Mouse (Mus musculus) granulocyte monocyte progenitor cell, adult 5-6 weeks (primary cell): ENCODE measurements around the gene Insl3. TPM values are rescaled to one million over a fixed set of nuclear protein-coding genes. Genes with fewer than 3 reads are reported as not detected.

ENCODE experiments used
- ATAC-seq: replicated peaks from 2 replicates; pipeline ENCODE4 v1.8.0; 2016; ENCODE audit warnings: mild to moderate bottlenecking, moderate TSS enrichment, inconsistent platforms; ENCODE audit not compliant: poor library complexity, severe bottlenecking
- total RNA-seq, 2 experiments: library from RNA; stranded (forward) in 1 of 2; stranded (reverse) in 1 of 2; fragments of 200-712, 200-1000 nt in 1 of 2; fragments of >200 nt in 1 of 2; fragmentation: Nextera tagmentation in 1 of 2; gene quantifications; 2 replicates each; pipeline ENCODE4 v1.2.3; 2014 to 2017

Gene Insl3
- total RNA-seq (2014; fragmentation: Nextera tagmentation) = 14.1 and 16.3 TPM in 2 replicates
- total RNA-seq (2017) = 1.2 and 4.4 TPM in 2 replicates

- no peak for ATAC-seq
Observed at GRCm38 (mm10) chr8:71689028-71689427, at the start of gene Insl3. Insl3 (plus strand) TSS chr8:71689214.

GRCm38 (mm10) chr8:71639318-71639717 lies 49.7 kb upstream of the Insl3 start:
- no peak for ATAC-seq

GRCm38 (mm10) chr8:71645510-71645909 lies 43.5 kb upstream of the Insl3 start:
- no peak for ATAC-seq

GRCm38 (mm10) chr8:71654600-71654999 lies 34.4 kb upstream of the Insl3 start:
- ATAC-seq = peak; percentile 83

GRCm38 (mm10) chr8:71657816-71658215 lies 31.2 kb upstream of the Insl3 start:
- ATAC-seq = no peak

- no peak for ATAC-seq
Observed at GRCm38 (mm10) chr8:71658515-71659049, 30.4 kb upstream of the Insl3 start.

GRCm38 (mm10) chr8:71659751-71660150 lies 29.3 kb upstream of the Insl3 start:
- no peak for ATAC-seq

- ATAC-seq = peak; percentile 52
Observed at GRCm38 (mm10) chr8:71660325-71661120, 28.5 kb upstream of the Insl3 start.

- ATAC-seq = peak; percentile 63
Observed at GRCm38 (mm10) chr8:71665331-71666130, 23.5 kb upstream of the Insl3 start.

GRCm38 (mm10) chr8:71666855-71667254 lies 22.2 kb upstream of the Insl3 start:
- no peak for ATAC-seq

- no peak for ATAC-seq
Observed at GRCm38 (mm10) chr8:71667256-71667655, 21.8 kb upstream of the Insl3 start.

GRCm38 (mm10) chr8:71668220-71668975 lies 20.6 kb upstream of the Insl3 start:
- ATAC-seq = peak; percentile 63

GRCm38 (mm10) chr8:71670198-71670597 lies 18.8 kb upstream of the Insl3 start:
- ATAC-seq = no peak

- peak; percentile 6; the same call in 1 of the 2 replicates for ATAC-seq
Observed at GRCm38 (mm10) chr8:71670621-71671548, 18.1 kb upstream of the Insl3 start.

- peak; percentile 64 for ATAC-seq
Observed at GRCm38 (mm10) chr8:71671549-71671965, 17.5 kb upstream of the Insl3 start, which contains the start of gene Unc13a. Unc13a (minus strand) TSS chr8:71671757.

- ATAC-seq = no peak
Observed at GRCm38 (mm10) chr8:71672168-71672735, 16.8 kb upstream of the Insl3 start.

- ATAC-seq = peak; percentile 17; the same call in 1 of the 2 replicates
Observed at GRCm38 (mm10) chr8:71674071-71674470, 14.9 kb upstream of the Insl3 start.

GRCm38 (mm10) chr8:71675456-71676019 lies 13.5 kb upstream of the Insl3 start:
- no peak for ATAC-seq
